Mouse (Mus musculus) midbrain, embryonic 10.5 days (tissue): Measurements from ENCODE around the gene Evl. TPM values are rescaled to one million over a fixed set of nuclear protein-coding genes. Genes with fewer than 3 reads are reported as not detected.

ENCODE experiments used
- DNase-seq: peaks from one replicate; pipeline ENCODE4 v3.0.0-alpha.2; 2017; ENCODE audit warnings: low spot score
- H3K27ac ChIP-seq: fragments of 300-500 bp; sonication (generic); replicated peaks from 2 replicates; pipeline ENCODE4 v1.5.1; 2016; ENCODE audit warnings: mild to moderate bottlenecking
- H3K27me3 ChIP-seq: fragments of 300-500 bp; sonication (generic); 2 replicates; pipeline ENCODE4 v1.6.1; 2016; ENCODE audit warnings: low read depth, mild to moderate bottlenecking; ENCODE audit not compliant: poor library complexity, severe bottlenecking
- H3K36me3 ChIP-seq: fragments of 300-500 bp; sonication (generic); 2 replicates; pipeline ENCODE4 v1.6.1; 2016; ENCODE audit warnings: mild to moderate bottlenecking, moderate library complexity
- H3K4me1 ChIP-seq: fragments of 300-500 bp; sonication (generic); 2 replicates; pipeline ENCODE4 v1.6.1; 2016
- H3K4me3 ChIP-seq: fragments of 300-500 bp; sonication (generic); 2 replicates; pipeline ENCODE4 v1.5.1; 2016; ENCODE audit warnings: mild to moderate bottlenecking, moderate library complexity
- H3K9me3 ChIP-seq: fragments of 300-500 bp; sonication (generic); replicated peaks from 2 replicates; pipeline ENCODE4 v1.6.1; 2016; ENCODE audit warnings: mild to moderate bottlenecking
- WGBS: fragments of 180-500 bp; shearing (Covaris S2); methylation state at CpG from one replicate; pipeline ENCODE4 v1.1.7; 2016; 5-methylcytosine and 5-hydroxymethylcytosine counted together
- polyA plus RNA-seq: library from polyadenylated mRNA; unstranded; fragments of >200 nt; fragmentation: Nextera tagmentation; extraction: Ambion mirVana; gene quantifications from 2 replicates; pipeline ENCODE4 v1.2.1, GENCODE M21; 2016

Evl gene
- polyA plus RNA-seq, 1 experiment from 2014 or later: 57.7 TPM

- DNase-seq: no peak
- Histone ChIP-seq H3K36me3 (peaks cover 27% of the 10 kb centered on the region), H3K27me3 (no peaks in the 10 kb centered on the region), H3K4me1 (0 out of 2 replicates have a peak, but pooled peaks cover 3% of the 10 kb centered on the region), H3K9me3 (no peaks in the 10 kb centered on the region), H3K27ac (no peak overlapping the region), H3K4me3 (no peak overlapping the region)
- 92% methylated on average over 6 of the region's 6 CpGs for WGBS
Measured at GRCm38 (mm10) chr12:108630741-108631688, 76.5 kb downstream of the Evl start.

DNA sequence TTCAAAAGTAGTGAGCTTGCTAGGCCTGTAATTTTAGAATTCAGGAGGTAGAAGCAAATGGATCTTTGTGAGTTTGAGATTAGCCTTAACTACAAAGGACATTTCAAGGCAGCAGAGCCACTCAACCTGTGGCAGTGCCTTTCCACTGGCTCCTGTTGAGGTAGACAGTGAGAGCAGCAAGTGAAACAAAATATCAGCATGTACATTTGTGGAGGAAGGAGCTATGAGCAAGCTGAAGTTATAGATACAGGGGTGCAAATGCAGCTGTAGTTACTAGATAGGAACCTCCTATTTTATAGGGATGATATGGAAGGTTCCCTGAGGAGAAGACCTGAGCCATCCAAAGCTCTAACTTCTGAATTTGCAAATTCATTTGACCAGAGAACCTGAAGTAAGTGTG lies 78.0 kb downstream of the Evl start:
- H3K4me3 ChIP-seq: no peak overlapping the region

DNA sequence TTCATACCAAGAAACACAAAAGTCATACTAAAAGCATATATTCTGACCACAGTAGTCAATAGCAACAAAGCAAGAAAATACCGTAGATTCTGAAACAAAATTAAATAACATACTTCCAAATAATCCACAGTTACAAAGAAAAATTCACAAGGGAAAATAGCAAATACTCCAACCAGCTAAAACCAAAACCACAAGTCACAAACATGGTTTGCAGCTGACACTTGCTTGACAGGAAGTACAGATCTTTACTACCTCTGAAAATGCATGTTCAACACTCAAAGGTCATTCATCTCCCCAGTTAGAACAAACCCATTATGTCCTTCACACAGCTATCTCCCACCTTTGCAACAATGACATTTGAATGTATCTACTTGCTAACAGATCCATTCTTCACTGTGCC lies 79.5 kb downstream of the Evl start:
- WGBS: 91% methylated on average over 1 of the region's 1 CpGs
- H3K36me3 ChIP-seq: peaks cover 27% of the 10 kb centered on the region
- H3K4me1 ChIP-seq: peaks cover 8% of the 10 kb centered on the region
- H3K27me3 ChIP-seq: no peaks in the 10 kb centered on the region
- H3K9me3 ChIP-seq: no peaks in the 10 kb centered on the region
- no peak for DNase-seq
- no peak overlapping the region for H3K4me3 ChIP-seq
- H3K27ac ChIP-seq: no peak overlapping the region

More for the DNA sequence above, 78.0 kb downstream of the Evl start:
- H3K27me3 ChIP-seq: no peaks in the 10 kb centered on the region
- H3K27ac ChIP-seq: no peak overlapping the region
- no peak for DNase-seq
- H3K4me1 ChIP-seq: peaks cover 8% of the 10 kb centered on the region; the same call in 1 of the 2 replicates
- no peaks in the 10 kb centered on the region for H3K9me3 ChIP-seq
- H3K36me3 ChIP-seq: peaks cover 30% of the 10 kb centered on the region

DNA sequence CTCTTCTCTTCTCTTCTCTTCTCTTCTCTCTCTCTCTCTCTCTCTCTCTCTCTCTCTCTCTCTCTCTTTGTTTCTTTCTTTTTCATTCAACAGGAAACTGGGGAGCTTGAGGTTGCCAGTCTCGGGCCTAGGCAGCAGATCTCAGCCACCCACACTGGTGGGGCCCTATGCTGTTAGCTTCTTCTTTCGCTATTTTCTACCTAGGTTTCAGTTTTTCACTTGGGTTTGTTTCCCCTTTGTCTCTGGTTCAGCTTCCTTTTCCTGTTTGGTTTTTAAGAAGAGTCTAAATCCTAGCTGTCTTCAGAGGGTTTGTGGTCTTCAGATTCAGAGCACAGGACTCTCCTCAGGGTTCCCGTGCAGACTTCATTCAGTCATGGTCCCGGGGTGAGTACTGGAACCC lies 81.0 kb downstream of the Evl start:
- peaks cover 29% of the 10 kb centered on the region for H3K36me3 ChIP-seq
- H3K4me3 ChIP-seq: no peak overlapping the region
- H3K27me3 ChIP-seq: no peaks in the 10 kb centered on the region
- H3K4me1 ChIP-seq: peaks cover 8% of the 10 kb centered on the region
- WGBS: 93% methylated on average over 4 of the region's 4 CpGs
- no peaks in the 10 kb centered on the region for H3K9me3 ChIP-seq
- no peak overlapping the region for H3K27ac ChIP-seq
- no peak for DNase-seq

DNA sequence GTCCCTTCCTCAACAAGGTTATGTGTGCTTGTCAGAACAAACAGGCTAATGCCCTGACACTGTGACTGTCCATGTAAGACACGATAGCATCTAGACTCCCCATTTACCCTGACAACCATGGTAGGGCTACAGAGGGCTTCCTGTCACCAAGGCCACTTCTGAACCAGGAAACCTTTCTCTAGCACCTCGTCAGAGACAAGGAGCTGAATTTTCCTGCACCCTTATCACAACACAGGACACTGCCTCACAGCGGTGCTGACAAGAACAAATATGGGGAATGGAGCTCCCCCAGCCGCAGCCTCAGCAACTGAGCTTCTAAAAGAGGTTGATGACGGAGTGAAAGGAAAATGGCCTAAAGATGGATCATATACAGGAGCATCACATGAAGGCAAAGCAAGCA lies 82.9 kb downstream of the Evl start:
- Histone ChIP-seq H3K4me3 (no peak overlapping the region), H3K4me1 (peaks cover 8% of the 10 kb centered on the region), H3K27me3 (no peaks in the 10 kb centered on the region), H3K9me3 (no peaks in the 10 kb centered on the region), H3K27ac (0 out of 2 replicates have a peak overlapping the region, but pooled peaks have one; percentile 13), H3K36me3 (peaks cover 28% of the 10 kb centered on the region)
- WGBS: 93% methylated on average over 5 of the region's 5 CpGs
- DNase-seq: no peak

DNA sequence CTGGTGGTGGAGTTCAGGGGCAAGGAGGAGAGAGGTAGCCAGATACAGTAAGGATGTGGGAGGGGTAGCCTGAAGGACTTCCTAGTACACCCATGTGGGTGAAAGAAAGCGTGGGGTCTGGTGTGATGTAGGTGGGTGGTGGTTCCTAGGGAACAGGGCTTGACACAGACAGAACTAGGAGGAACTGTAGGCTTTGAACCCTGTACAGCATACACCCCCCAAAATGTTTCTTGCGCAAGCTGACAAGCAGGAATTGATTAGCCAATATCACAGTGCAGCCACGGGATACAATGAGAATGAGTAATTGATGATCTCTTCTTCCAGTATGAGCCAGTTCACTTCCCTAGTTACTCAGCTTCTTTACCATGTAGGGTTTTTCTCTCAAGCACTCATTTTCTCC lies 84.6 kb downstream of the Evl start:
- Histone ChIP-seq H3K9me3 (no peaks in the 10 kb centered on the region), H3K4me3 (no peak overlapping the region), H3K27ac (no peak overlapping the region), H3K27me3 (no peaks in the 10 kb centered on the region), H3K36me3 (peaks cover 19% of the 10 kb centered on the region), H3K4me1 (peaks cover 8% of the 10 kb centered on the region)
- WGBS: 93% methylated on average over 3 of the region's 3 CpGs
- no peak for DNase-seq

DNA sequence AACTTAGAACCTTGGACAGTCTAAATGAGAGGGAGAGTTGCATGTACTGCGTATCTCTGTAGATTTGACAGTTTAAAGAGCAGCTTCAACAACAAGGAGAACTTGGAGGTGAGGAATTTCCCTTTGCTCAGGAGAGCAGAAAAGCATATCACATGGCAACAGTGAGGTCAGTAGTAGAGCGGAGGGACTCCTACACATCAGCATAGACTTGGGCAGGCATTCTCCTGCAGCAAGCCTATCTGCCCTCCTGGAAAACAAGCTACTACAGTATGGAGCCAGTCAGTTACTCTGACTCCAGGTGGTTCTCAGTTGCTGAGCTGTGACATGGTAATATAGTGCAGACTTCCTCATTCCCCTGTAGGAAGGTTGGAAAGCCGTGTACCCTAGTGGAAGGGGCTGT lies 87.5 kb downstream of the Evl start:
- 94% methylated on average over 3 of the region's 3 CpGs for WGBS
- no peaks in the 10 kb centered on the region for H3K9me3 ChIP-seq
- peaks cover 13% of the 10 kb centered on the region for H3K36me3 ChIP-seq
- no peak overlapping the region for H3K27ac ChIP-seq
- H3K4me3 ChIP-seq: no peak overlapping the region
- no peak for DNase-seq
- H3K4me1 ChIP-seq: peaks cover 4% of the 10 kb centered on the region
- H3K27me3 ChIP-seq: no peaks in the 10 kb centered on the region

DNA sequence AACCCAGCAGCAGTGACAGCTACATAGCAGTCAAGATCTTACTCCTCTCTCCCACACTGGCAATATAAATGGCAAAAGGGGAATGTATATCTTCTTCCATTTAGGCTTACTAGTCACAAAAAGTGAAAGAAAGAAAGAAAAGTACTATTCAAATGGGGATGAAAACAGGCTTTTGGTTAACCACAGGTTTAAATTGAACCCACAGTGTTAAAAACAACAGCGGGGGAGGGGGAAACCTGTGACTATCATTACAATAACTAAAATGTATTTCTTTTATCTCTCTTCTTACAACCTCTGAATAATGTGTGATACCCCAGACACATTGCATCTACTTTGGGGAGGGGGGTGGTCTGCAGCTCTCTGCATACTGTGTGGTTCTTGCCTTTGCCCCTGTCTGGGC lies 91.7 kb downstream of the Evl start:
- DNase-seq: no peak
- 91% methylated on average over 1 of the region's 1 CpGs for WGBS
- no peaks in the 10 kb centered on the region for H3K27me3 ChIP-seq
- no peaks in the 10 kb centered on the region for H3K4me1 ChIP-seq
- H3K36me3 ChIP-seq: peaks cover 36% of the 10 kb centered on the region
- no peak overlapping the region for H3K4me3 ChIP-seq
- H3K27ac ChIP-seq: no peak overlapping the region
- H3K9me3 ChIP-seq: no peaks in the 10 kb centered on the region

DNA sequence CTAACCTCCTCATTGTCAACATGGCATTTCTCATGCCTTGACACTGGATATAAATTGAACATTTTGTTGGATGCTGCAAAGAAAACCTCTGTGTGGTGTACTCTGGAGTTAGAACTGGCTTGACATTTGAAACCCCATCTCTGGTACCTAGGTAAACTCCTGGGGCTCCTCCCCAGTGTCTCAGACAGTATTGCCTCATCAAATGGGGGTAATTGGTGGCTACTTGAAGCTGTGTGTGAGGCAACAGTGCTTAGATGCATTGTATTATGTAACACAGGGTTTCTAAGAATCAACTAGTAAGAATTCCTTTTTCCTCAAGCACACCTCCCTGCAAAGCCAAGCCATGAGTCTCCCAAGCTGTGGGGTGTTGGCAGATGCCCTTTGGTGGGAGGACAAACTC lies 93.3 kb downstream of the Evl start:
- Histone ChIP-seq H3K27ac (no peak overlapping the region), H3K4me3 (no peak overlapping the region), H3K36me3 (peaks cover 51% of the 10 kb centered on the region), H3K4me1 (no peaks in the 10 kb centered on the region), H3K27me3 (no peaks in the 10 kb centered on the region), H3K9me3 (no peaks in the 10 kb centered on the region)
- DNase-seq: no peak

DNA sequence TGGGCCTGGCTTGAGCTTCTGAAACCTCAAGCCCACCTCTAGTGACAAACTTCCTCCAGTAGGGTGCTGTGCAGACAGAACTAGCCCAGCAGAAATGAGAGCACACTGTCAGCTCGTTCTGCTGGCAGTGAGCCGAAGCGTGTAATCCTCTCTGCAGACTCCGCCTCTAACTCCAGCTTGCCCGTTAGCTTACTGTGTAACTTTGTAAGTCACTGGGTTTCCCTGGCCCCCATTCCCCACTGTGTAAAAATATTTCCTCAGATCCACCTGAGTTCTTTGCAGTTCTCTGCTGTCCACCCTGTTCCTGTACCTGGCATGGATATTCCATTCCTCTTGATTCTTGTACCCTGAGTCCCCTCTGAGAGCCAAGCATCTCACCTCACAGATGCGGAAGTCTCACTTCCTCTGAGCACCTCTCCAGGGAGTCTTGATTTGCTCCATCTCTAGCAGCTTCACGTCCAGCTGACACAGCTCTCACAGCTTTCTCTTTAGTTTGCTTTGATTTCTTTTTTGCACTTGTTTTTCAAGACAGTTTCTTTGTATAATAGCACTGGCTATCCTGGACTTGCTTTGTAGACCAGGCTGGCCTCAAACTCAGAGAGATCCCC lies 96.6 kb downstream of the Evl start:
- H3K36me3 ChIP-seq: peaks cover 84% of the 10 kb centered on the region
- no peaks in the 10 kb centered on the region for H3K27me3 ChIP-seq
- H3K4me3 ChIP-seq: no peak overlapping the region
- no peak for DNase-seq
- H3K4me1 ChIP-seq: no peaks in the 10 kb centered on the region
- 65% methylated on average over 7 of the region's 7 CpGs for WGBS
- no peak overlapping the region for H3K27ac ChIP-seq
- H3K9me3 ChIP-seq: no peaks in the 10 kb centered on the region

DNA sequence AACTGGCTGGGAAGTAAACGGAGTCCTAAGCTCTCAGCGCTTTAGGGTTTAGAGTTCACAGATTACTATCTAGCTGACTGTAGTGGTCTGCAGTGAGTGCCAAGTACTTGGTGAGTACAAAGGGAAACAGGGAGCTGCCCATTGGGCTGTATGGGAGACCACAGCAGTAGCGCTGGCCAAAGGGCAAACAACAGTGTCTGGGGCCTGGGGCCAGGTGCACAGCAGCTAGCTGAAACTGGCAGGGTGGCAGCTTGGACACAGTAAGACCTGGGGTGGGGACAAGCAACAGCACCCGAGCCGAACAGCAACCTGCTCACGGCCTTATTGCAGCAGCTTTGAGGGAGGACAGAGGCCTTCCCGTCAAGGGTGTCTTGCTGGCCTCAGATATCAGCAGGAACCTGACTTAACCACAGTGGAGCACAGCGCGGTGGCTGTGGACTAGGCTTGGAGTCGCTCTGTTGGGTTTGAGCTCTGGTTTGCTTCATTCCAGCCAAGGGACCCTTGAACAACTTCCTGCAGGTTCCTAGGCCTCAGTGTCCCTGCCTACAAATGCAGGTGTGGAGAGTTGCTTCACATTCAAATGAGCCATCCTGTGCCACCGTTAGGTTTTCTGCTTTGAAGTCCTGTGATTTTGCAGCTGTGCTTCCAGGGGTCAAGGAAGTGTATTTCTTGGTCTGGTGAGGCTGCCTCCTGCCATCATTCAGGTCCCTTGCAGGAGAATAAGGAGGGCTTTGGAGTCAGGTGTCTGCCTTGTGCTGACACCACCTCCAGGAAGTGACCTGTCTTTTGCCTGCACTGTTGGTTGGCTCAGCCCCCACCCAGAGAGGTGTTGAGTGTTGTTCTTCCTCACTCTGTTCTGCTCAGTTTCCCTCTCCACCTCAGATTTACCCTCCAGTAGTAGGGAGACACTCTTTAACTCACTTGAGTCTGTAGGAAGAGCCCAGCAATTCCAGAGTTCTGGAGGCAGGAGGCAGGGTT lies 99.1 kb downstream of the Evl start:
- Histone ChIP-seq H3K9me3 (no peaks in the 10 kb centered on the region), H3K4me3 (no peak overlapping the region), H3K36me3 (peaks cover 98% of the 10 kb centered on the region), H3K27me3 (no peaks in the 10 kb centered on the region), H3K4me1 (peaks cover 3% of the 10 kb centered on the region; the same call in 1 of the 2 replicates), H3K27ac (no peak overlapping the region)
- WGBS: 92% methylated on average over 11 of the region's 11 CpGs
- DNase-seq: no peak

GRCm38 (mm10) chr12:108657350-108657749 lies 102.8 kb downstream of the Evl start:
- Histone ChIP-seq H3K4me1 (peaks cover 3% of the 10 kb centered on the region; the same call in 1 of the 2 replicates), H3K36me3 (peaks cover 98% of the 10 kb centered on the region), H3K27ac (no peak overlapping the region), H3K4me3 (no peak overlapping the region), H3K27me3 (no peaks in the 10 kb centered on the region), H3K9me3 (no peaks in the 10 kb centered on the region)
- DNase-seq: peak; percentile 47
- 97% methylated on average over 1 of the region's 1 CpGs for WGBS
